Comparison of ENCODE assay signal across 16 mouse cellular contexts in genomic region chr14:77792998-77793397, GRCm38 (mm10).
"Had no signal": no experiment of that assay in that cellular context is flagged by ENCODE, and none has a peak within 500 bp of the region (broad histone marks: within the 10 kb centered on the region; RNA-seq: fewer than 3 reads in every experiment).

No protein-coding gene starts in this region.

- DNase-seq: lung, adult 18-20 months; lung, embryonic 14.5 days; lung, postnatal 14 days; lung, postnatal 36 days; right cerebral cortex, postnatal 14 days; thymus, adult 18-20 months; thymus, postnatal 14 days; thymus, postnatal 36 days had no signal

- ATAC-seq: midbrain, embryonic 13.5 days; midbrain, embryonic 15.5 days had no signal

- H3K4me1 ChIP-seq: midbrain, embryonic 13.5 days; midbrain, embryonic 15.5 days; neural tube, embryonic 12.5 days; stomach, embryonic 15.5 days had no signal

- H3K27ac ChIP-seq: macrophage; midbrain, embryonic 13.5 days; midbrain, embryonic 15.5 days; neural tube, embryonic 12.5 days; stomach, embryonic 15.5 days; stomach, postnatal 0 days had no signal

- H3K4me3 ChIP-seq: megakaryocyte, embryonic 14.5 days; midbrain, embryonic 13.5 days; midbrain, embryonic 15.5 days; neural tube, embryonic 12.5 days; stomach, embryonic 15.5 days had no signal

- H3K27me3 ChIP-seq: midbrain, embryonic 13.5 days; midbrain, embryonic 15.5 days; neural tube, embryonic 12.5 days; stomach, embryonic 15.5 days had no signal

- H3K36me3 ChIP-seq: midbrain, embryonic 13.5 days; midbrain, embryonic 15.5 days; neural tube, embryonic 12.5 days; stomach, embryonic 15.5 days had no signal

- H3K9me3 ChIP-seq: megakaryocyte, embryonic 14.5 days; midbrain, embryonic 13.5 days; midbrain, embryonic 15.5 days; neural tube, embryonic 12.5 days; stomach, embryonic 15.5 days had no signal

- H3K9ac ChIP-seq: lung, embryonic 14.5 days; midbrain, embryonic 13.5 days; midbrain, embryonic 15.5 days; neural tube, embryonic 12.5 days; stomach, embryonic 15.5 days had no signal

- H3K4me2 ChIP-seq: lung, embryonic 14.5 days; midbrain, embryonic 11.5 days; midbrain, embryonic 13.5 days; midbrain, embryonic 15.5 days; neural tube, embryonic 12.5 days; stomach, embryonic 15.5 days had no signal
